Comparison of ENCODE assay signal across 8 mouse cellular contexts in genomic region chr12:100958621-100959592, GRCm38 (mm10). TPM values are rescaled to one million over a fixed set of nuclear protein-coding genes. Genes with fewer than 3 reads are reported as not detected.
DNase-seq lines count a peak whose midpoint lies in the region; ATAC-seq and TF ChIP-seq lines count a peak whose summit lies in the region.

No protein-coding gene starts in this region.

- peaks cover 9% of the 10 kb centered on the region for H3K4me1 ChIP-seq in cerebellum, adult 2 months (ENCODE audit: control insufficient read depth, insufficient read depth, low read length)
- H3K4me1 ChIP-seq in liver, embryonic 14.5 days (replicated peaks; ENCODE audit: control insufficient read depth in 2 of 2, insufficient read depth in 2 of 2, low read length in 1 of 2): peaks cover 60 to 61% of the 10 kb centered on the region in 2 experiments
- H3K4me1 ChIP-seq in stomach, embryonic 15.5 days: peaks cover 23% of the 10 kb centered on the region

- no peaks in the 10 kb centered on the region for H3K9me3 ChIP-seq in liver, embryonic 14.5 days (ENCODE audit: control insufficient read depth, low read length)
- no peaks in the 10 kb centered on the region for H3K9me3 ChIP-seq in stomach, embryonic 15.5 days

- peak; percentile 12 to 30; a peak in 2 of 4 replicates for ATAC-seq in hematopoietic stem cell, adult 5-6 weeks (replicated peaks in 1 of 2; ENCODE audit: insufficient read depth in 1 of 2, low FRiP score in 2 of 2, low TSS enrichment in 1 of 2, low read depth in 1 of 2, poor library complexity in 2 of 2, severe bottlenecking in 2 of 2)
- peak; percentile 75 for ATAC-seq in liver, embryonic 14.5 days (ENCODE audit: insufficient read depth)
- ATAC-seq in stomach, embryonic 15.5 days (ENCODE audit: insufficient read depth, low FRiP score, low read depth): peak; percentile 79

- H3K36me3 ChIP-seq in liver, embryonic 14.5 days (replicated peaks; ENCODE audit: control insufficient read depth, insufficient read depth, low read depth): peaks cover 3% of the 10 kb centered on the region
- no peaks in the 10 kb centered on the region; the same call in 1 of the 2 replicates for H3K36me3 ChIP-seq in stomach, embryonic 15.5 days

- no peak for TF ChIP-seq CTCF in cerebellum, adult 2 months (IDR thresholded peaks at IDR 0.05; ENCODE audit: borderline replicate concordance, insufficient read depth, low read depth, low read length)
- TF ChIP-seq CTCF in liver, embryonic 14.5 days (IDR thresholded peaks at IDR 0.05; ENCODE audit: low read depth): no peak

- peak overlapping the region; percentile 72 for H3K9ac ChIP-seq in liver, embryonic 14.5 days (replicated peaks)
- H3K9ac ChIP-seq in stomach, embryonic 15.5 days: no peak overlapping the region

- H3K4me3 ChIP-seq in cerebellum, adult 2 months (replicated peaks; ENCODE audit: insufficient read depth, low read depth, low read length): no peak overlapping the region
- H3K4me3 ChIP-seq in liver, embryonic 14.5 days (ENCODE audit: insufficient read depth in 1 of 2, low read depth in 2 of 2, low read length in 2 of 2): peak overlapping the region in 1 of 2 experiments; percentile 28; a peak in 3 of 4 replicates
- H3K4me3 ChIP-seq in stomach, embryonic 15.5 days (replicated peaks): no peak overlapping the region

- peak overlapping the region; percentile 70 for H3K4me2 ChIP-seq in liver, embryonic 14.5 days (ENCODE audit: low read depth)
- H3K4me2 ChIP-seq in stomach, embryonic 15.5 days: no peak overlapping the region

- no peak overlapping the region for H3K27ac ChIP-seq in cerebellum, adult 2 months (ENCODE audit: insufficient read depth, low read length)
- peak overlapping the region; percentile 99 for H3K27ac ChIP-seq in liver, embryonic 14.5 days
- peak overlapping the region; percentile 57 for H3K27ac ChIP-seq in stomach, embryonic 15.5 days

- H3K27me3 ChIP-seq in cerebellum, adult 2 months (ENCODE audit: control insufficient read depth, insufficient read depth, low read length): no peaks in the 10 kb centered on the region
- H3K27me3 ChIP-seq in liver, embryonic 14.5 days (ENCODE audit: control insufficient read depth, insufficient read depth, low read length): no peaks in the 10 kb centered on the region
- H3K27me3 ChIP-seq in stomach, embryonic 15.5 days (replicated peaks): no peaks in the 10 kb centered on the region

- peak; percentile 34 to 37 for DNase-seq in cerebellum, adult 2 months
- DNase-seq in cerebellum, adult 11 months: no peak
- peak; percentile 76 for DNase-seq in urinary bladder, postnatal 14 days (ENCODE audit: low spot score)
- DNase-seq in urinary bladder, postnatal 10 days (ENCODE audit: low spot score): no peak
- DNase-seq in liver, embryonic 14.5 days (ENCODE audit: low read depth in 3 of 3, low spot score in 3 of 3): peak; percentile 70 to 87 (median 78)
- DNase-seq in B cell, adult 2 months: no peak

- TF ChIP-seq EP300 in liver, embryonic 14.5 days (IDR thresholded peaks at IDR 0.05; ENCODE audit: low read depth): peak; percentile 75

- no peak for TF ChIP-seq POLR2A in cerebellum, adult 2 months (IDR thresholded peaks at IDR 0.05; ENCODE audit: borderline replicate concordance, insufficient read depth, low read length)

- WGBS in cerebellum, adult 2 months: 20% methylated on average over 15 of the region's 15 CpGs
- WGBS in liver, embryonic 14.5 days (ENCODE audit: insufficient replicate concordance): 25% methylated on average over 15 of the region's 15 CpGs
- WGBS in stomach, embryonic 15.5 days: 56% methylated on average over 15 of the region's 15 CpGs

RNA-seq across cellular contexts. Expression of gene Gpr68, which starts 50.9 kb away (rescaled TPM):
- 24.2 and 24.7 TPM in 2 replicates for polyA plus RNA-seq in cerebellum, adult 2 months (2012; rRNA removed)
- total RNA-seq in hematopoietic stem cell, adult 5-6 weeks (2017): 0.30 and 0.56 TPM in 2 replicates
- polyA plus RNA-seq in liver, embryonic 14.5 days (2012; rRNA removed): 0.04 TPM in 2 replicates
- not detected in 2 replicates for polyA plus RNA-seq in liver, embryonic 14.5 days (2014; fragmentation: Nextera tagmentation; extraction: Ambion mirVana)
- polyA plus RNA-seq in stomach, embryonic 15.5 days (2015; fragmentation: Nextera tagmentation; extraction: Ambion mirVana): 0.50 and 0.64 TPM in 2 replicates

Comparison
In these comparisons a context has a peak if more than half of its experiments do, and no peak if none do; other contexts are left out.
1. DNase-seq: peak in cerebellum, adult 2 months (2 of 2), urinary bladder, postnatal 14 days (single experiment) and liver, embryonic 14.5 days (3 of 3); none in cerebellum, adult 11 months (single experiment), urinary bladder, postnatal 10 days (single experiment) and B cell, adult 2 months (0 of 2).
2. ATAC-seq: peak in every context shown above with its lines; median percentile 79 in stomach, embryonic 15.5 days; 75 in liver, embryonic 14.5 days; 21 in hematopoietic stem cell, adult 5-6 weeks.
3. RNA of gene Gpr68, which starts 50.9 kb away (polyA plus RNA-seq): 24.2 to 24.7 TPM in cerebellum, adult 2 months; 0.50 to 0.64 TPM in stomach, embryonic 15.5 days and 0.04 TPM in liver, embryonic 14.5 days; every median in the first group is over 10 times any median in the second.